Mouse (Mus musculus): ENCODE measurements around the gene Mrps18c. TPM values are rescaled to one million over a fixed set of nuclear protein-coding genes. Genes with fewer than 3 reads are reported as not detected.
A peak's percentile ranks its signal among the peaks of the same experiment; 100 is the strongest.

Mrps18c gene
- total RNA-seq, 2 experiments from 2014 or later = 118 to 120 TPM

GRCm38 (mm10) chr5:100825975-100826374, 27.5 kb downstream of the Mrps18c start:
- no peak for DNase-seq

GRCm38 (mm10) chr5:100826531-100826930, 28.1 kb downstream of the Mrps18c start:
- no peak for DNase-seq

GRCm38 (mm10) chr5:100828701-100829100, 30.3 kb downstream of the Mrps18c start:
- DNase-seq = no peak

- no peak for DNase-seq
Measured at GRCm38 (mm10) chr5:100832680-100833079, 34.3 kb downstream of the Mrps18c start.

GRCm38 (mm10) chr5:100833841-100834240, 35.4 kb downstream of the Mrps18c start:
- no peak for DNase-seq

- DNase-seq = no peak
Measured at GRCm38 (mm10) chr5:100835862-100836538, 37.6 kb downstream of the Mrps18c start.

GRCm38 (mm10) chr5:100837907-100838306, 39.5 kb downstream of the Mrps18c start:
- no peak for DNase-seq

- no peak for DNase-seq
Measured at GRCm38 (mm10) chr5:100844485-100844884, 46.1 kb downstream of the Mrps18c start.

GRCm38 (mm10) chr5:100845485-100845847, 47.0 kb downstream of the Mrps18c start, which contains the start of gene Gpat3:
TSS of gene Gpat3 (plus strand) at chr5:100845713.
- DNase-seq = peak; percentile 57

GRCm38 (mm10) chr5:100845848-100846598, 47.6 kb downstream of the Mrps18c start:
- DNase-seq = peak; percentile 87

- no peak for DNase-seq
Measured at GRCm38 (mm10) chr5:100846599-100846920, 48.1 kb downstream of the Mrps18c start.

- DNase-seq = no peak
Measured at GRCm38 (mm10) chr5:100847143-100847542, 48.7 kb downstream of the Mrps18c start.

- DNase-seq = no peak
Measured at GRCm38 (mm10) chr5:100853963-100854362, 55.5 kb downstream of the Mrps18c start.

Other genes with a start within 250 kb of the Mrps18c start
- 10 to 100 TPM; 11.4 to 12.4 TPM for gene Plac8, start 226.4 kb upstream of the Mrps18c start, total RNA-seq (2021)
- gene Coq2, start 123.5 kb upstream of the Mrps18c start, total RNA-seq (2021) = 10 to 100 TPM; 55.3 to 66.0 TPM
- 1 to 10 TPM; 1.9 to 2.5 TPM for gene Hpse, start 78.9 kb upstream of the Mrps18c start, total RNA-seq (2021)
- 1 to 10 TPM; 4.9 to 9.1 TPM for gene Helq, start within 50 bp of the Mrps18c start, total RNA-seq (2021)
- gene Abraxas1, start 22.3 kb downstream of the Mrps18c start, total RNA-seq (2021) = 10 to 100 TPM; 12.9 to 17.9 TPM
- 10 to 100 TPM; 10.0 to 10.2 TPM for gene Gpat3, start 47.1 kb downstream of the Mrps18c start, total RNA-seq (2021)

Measured in adrenal gland, postnatal 10 days (tissue).